Mouse (Mus musculus) spleen, adult 2 months (tissue): ENCODE measurements around the gene Pdgfc. TPM values are rescaled to one million over a fixed set of nuclear protein-coding genes. Genes with fewer than 3 reads are reported as not detected.

Source experiments
- DNase-seq, 2 experiments: peaks; one replicate each; pipeline versions ENCODE4 v3.0.0 to v3.0.0-alpha.2; 2012 to 2021; ENCODE audit warnings: low spot score in 2 of 2, low read depth in 1 of 2
- H3K27ac ChIP-seq: fragments of 200-500 bp; 2 replicates; pipeline ENCODE4 v1.5.1; 2012; ENCODE audit warnings: low read length, inconsistent platforms; ENCODE audit not compliant: insufficient read depth
- H3K27me3 ChIP-seq: fragments of 200-500 bp; 2 replicates; pipeline ENCODE4 v1.6.1; 2012; ENCODE audit warnings: mild to moderate bottlenecking, moderate library complexity, low read length, inconsistent platforms; ENCODE audit not compliant: control insufficient read depth, insufficient read depth
- H3K36me3 ChIP-seq: fragments of 200-500 bp; 2 replicates; pipeline ENCODE4 v1.6.1; 2012; ENCODE audit warnings: mild to moderate bottlenecking, low read length, inconsistent platforms; ENCODE audit not compliant: control insufficient read depth, insufficient read depth
- H3K4me1 ChIP-seq: fragments of 200-500 bp; 2 replicates; pipeline ENCODE4 v1.6.1; 2011; ENCODE audit warnings: inconsistent platforms; ENCODE audit not compliant: control insufficient read depth, insufficient read depth, insufficient read length
- H3K4me3 ChIP-seq: fragments of 200-500 bp; 2 replicates; pipeline ENCODE4 v1.5.1; 2011; ENCODE audit warnings: mild to moderate bottlenecking, inconsistent platforms; ENCODE audit not compliant: insufficient read depth, insufficient read length; ENCODE audit errors: extremely low read depth
- CTCF ChIP-seq: fragments of 200-500 bp; IDR thresholded peaks from 2 replicates; pipeline ENCODE4 v1.5.1; 2011; ENCODE audit warnings: mild to moderate bottlenecking, inconsistent platforms; ENCODE audit not compliant: insufficient read depth, insufficient read length, insufficient replicate concordance; ENCODE audit errors: extremely low read depth
- POLR2A ChIP-seq: fragments of 200-500 bp; IDR thresholded peaks from 2 replicates; pipeline ENCODE4 v1.6.1; 2011; ENCODE audit warnings: low read depth, low read length, inconsistent platforms
- WGBS: fragments of 180-500 bp; shearing (Covaris S2); methylation state at CpG from one replicate; pipeline ENCODE4 v1.1.7; 2018; 5-methylcytosine and 5-hydroxymethylcytosine counted together
- polyA plus RNA-seq: library from polyadenylated mRNA; depleted of rRNA; stranded (reverse); fragments of >200 nt; gene quantifications from 2 replicates; pipeline ENCODE4 v1.2.3, GENCODE M21; 2012

The Pdgfc gene
- polyA plus RNA-seq, 1 experiment = 0.48 TPM

DNA sequence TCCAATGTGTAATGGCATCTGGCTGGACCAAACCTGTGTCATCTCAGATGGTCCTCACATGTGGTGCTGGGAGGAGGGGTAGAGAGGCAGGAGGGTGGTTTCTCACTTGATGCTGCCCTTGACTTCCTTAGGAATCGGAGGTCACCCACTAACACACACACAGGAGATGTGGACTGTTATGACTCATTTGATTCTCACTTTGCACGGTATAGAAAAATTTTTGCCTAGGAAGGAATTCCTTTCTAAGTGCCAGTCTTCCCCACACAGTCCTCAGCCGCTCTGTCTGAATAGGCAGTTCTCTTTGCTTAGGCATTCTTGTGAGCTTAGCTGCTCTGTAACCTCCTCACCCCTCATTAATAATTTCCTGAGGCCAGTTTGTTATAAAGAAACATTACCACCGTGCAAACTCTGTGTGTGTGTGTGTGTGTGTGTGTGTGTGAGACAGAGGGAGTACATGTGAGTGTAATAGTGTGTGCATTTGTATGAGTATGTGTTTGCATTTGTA, 22.4 kb downstream of the Pdgfc start:
- Histone ChIP-seq H3K27me3 (no peaks in the 10 kb centered on the region), H3K4me1 (no peaks in the 10 kb centered on the region), H3K4me3 (no peak overlapping the region), H3K27ac (no peak overlapping the region), H3K36me3 (no peaks in the 10 kb centered on the region)
- TF ChIP-seq CTCF (no peak), POLR2A (no peak)
- 75% methylated on average over 4 of the region's 4 CpGs for WGBS
- DNase-seq = no peak

DNA sequence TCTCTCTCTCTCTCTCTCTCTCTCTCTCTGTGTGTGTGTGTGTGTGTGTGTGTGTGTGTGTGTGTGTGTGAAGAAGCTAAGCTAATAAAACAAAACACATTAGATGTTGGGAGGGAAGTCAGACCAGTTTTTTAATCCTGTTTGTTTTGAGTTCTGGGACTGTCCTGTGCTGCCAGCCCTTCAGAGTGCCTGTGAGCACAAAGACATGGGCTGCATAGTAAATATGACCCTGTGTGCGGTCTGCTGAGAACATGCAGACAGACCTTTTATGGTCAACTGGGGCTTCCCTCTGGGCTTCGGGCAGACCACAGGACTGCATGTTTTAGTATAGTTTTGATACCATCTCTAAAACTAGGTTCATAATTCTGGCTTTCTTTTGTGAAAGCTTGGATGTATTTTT, 32.3 kb downstream of the Pdgfc start:
- no peak overlapping the region for H3K4me3 ChIP-seq
- H3K36me3 ChIP-seq = no peaks in the 10 kb centered on the region
- H3K4me1 ChIP-seq = no peaks in the 10 kb centered on the region
- DNase-seq = no peak
- TF ChIP-seq CTCF = no peak
- TF ChIP-seq POLR2A = no peak
- no peak overlapping the region for H3K27ac ChIP-seq
- 67% methylated on average over 2 of the region's 2 CpGs for WGBS
- no peaks in the 10 kb centered on the region for H3K27me3 ChIP-seq

- no peak overlapping the region for H3K27ac ChIP-seq
- H3K4me1 ChIP-seq = peaks cover 11% of the 10 kb centered on the region
- WGBS = 89% methylated on average over 1 of the region's 1 CpGs
- DNase-seq = no peak
- no peaks in the 10 kb centered on the region for H3K27me3 ChIP-seq
- H3K36me3 ChIP-seq = no peaks in the 10 kb centered on the region
- H3K4me3 ChIP-seq = no peak overlapping the region
- no peak for TF ChIP-seq POLR2A
- TF ChIP-seq CTCF = no peak
Measured at GRCm38 (mm10) chr3:81101136-81101535, 64.9 kb downstream of the Pdgfc start.

- peak in 1 of 2 experiments; percentile 23 for DNase-seq
- TF ChIP-seq POLR2A (no peak), CTCF (no peak)
- 12% methylated on average over 3 of the region's 3 CpGs for WGBS
- Histone ChIP-seq H3K27me3 (no peaks in the 10 kb centered on the region), H3K27ac (no peak overlapping the region), H3K36me3 (no peaks in the 10 kb centered on the region), H3K4me1 (peaks cover 11% of the 10 kb centered on the region), H3K4me3 (no peak overlapping the region)
Measured at GRCm38 (mm10) chr3:81102158-81102876, 66.1 kb downstream of the Pdgfc start.

- Histone ChIP-seq H3K36me3 (no peaks in the 10 kb centered on the region), H3K27me3 (no peaks in the 10 kb centered on the region), H3K27ac (no peak overlapping the region), H3K4me1 (peaks cover 11% of the 10 kb centered on the region), H3K4me3 (no peak overlapping the region)
- WGBS = 83% methylated on average over 5 of the region's 5 CpGs
- TF ChIP-seq CTCF (no peak), POLR2A (no peak)
- no peak for DNase-seq
Measured at GRCm38 (mm10) chr3:81102877-81103420, 66.7 kb downstream of the Pdgfc start.

- 85% methylated on average over 1 of the region's 1 CpGs for WGBS
- no peak for TF ChIP-seq CTCF
- no peak for TF ChIP-seq POLR2A
Measured at GRCm38 (mm10) chr3:81107515-81107914, 71.3 kb downstream of the Pdgfc start.

GRCm38 (mm10) chr3:81110968-81111367, 74.8 kb downstream of the Pdgfc start:
- Histone ChIP-seq H3K27ac (no peak overlapping the region), H3K4me1 (no peaks in the 10 kb centered on the region), H3K36me3 (no peaks in the 10 kb centered on the region), H3K27me3 (no peaks in the 10 kb centered on the region), H3K4me3 (no peak overlapping the region)
- TF ChIP-seq CTCF = no peak
- no peak for TF ChIP-seq POLR2A
- DNase-seq = no peak
- WGBS = 78% methylated on average over 1 of the region's 1 CpGs

More at GRCm38 (mm10) chr3:81107515-81107914, 71.3 kb downstream of the Pdgfc start:
- Histone ChIP-seq H3K27ac (no peak overlapping the region), H3K27me3 (no peaks in the 10 kb centered on the region), H3K4me1 (no peaks in the 10 kb centered on the region; the same call in 1 of the 2 replicates), H3K4me3 (no peak overlapping the region), H3K36me3 (no peaks in the 10 kb centered on the region)
- no peak for DNase-seq
